Mouse (Mus musculus) hindbrain, embryonic 13.5 days (tissue): Measurements from ENCODE around the gene Sh3d19. TPM values are rescaled to one million over a fixed set of nuclear protein-coding genes. Genes with fewer than 3 reads are reported as not detected.

Experiments
- ATAC-seq: fragments of 200-750 bp; cut with Nextera tagmentation; 2 replicates; pipeline ENCODE4 v1.8.0; 2017; ENCODE audit warnings: moderate TSS enrichment; ENCODE audit not compliant: low FRiP score
- H3K27ac ChIP-seq: fragments of 300-500 bp; sonication (generic); 2 replicates; pipeline ENCODE4 v1.5.1; 2015; ENCODE audit warnings: inconsistent platforms, mild to moderate bottlenecking, moderate library complexity
- H3K27me3 ChIP-seq: fragments of 300-500 bp; sonication (generic); 2 replicates; pipeline ENCODE4 v1.6.1; 2015; ENCODE audit warnings: mild to moderate bottlenecking, inconsistent platforms
- H3K36me3 ChIP-seq: fragments of 300-500 bp; sonication (generic); 2 replicates; pipeline ENCODE4 v1.6.1; 2015; ENCODE audit warnings: mild to moderate bottlenecking, inconsistent platforms
- H3K4me1 ChIP-seq: fragments of 300-500 bp; sonication (generic); replicated peaks from 2 replicates; pipeline ENCODE4 v1.6.1; 2015; ENCODE audit warnings: inconsistent platforms
- H3K4me2 ChIP-seq: fragments of 300-500 bp; sonication (generic); 2 replicates; pipeline ENCODE4 v1.6.1; 2015; ENCODE audit warnings: inconsistent platforms, mild to moderate bottlenecking, moderate library complexity
- H3K4me3 ChIP-seq: fragments of 300-500 bp; sonication (generic); 2 replicates; pipeline ENCODE4 v1.5.1; 2015; ENCODE audit warnings: mild to moderate bottlenecking, inconsistent platforms
- H3K9ac ChIP-seq: fragments of 300-500 bp; sonication (generic); 2 replicates; pipeline ENCODE4 v1.6.1; 2015; ENCODE audit warnings: mild to moderate bottlenecking, inconsistent platforms
- H3K9me3 ChIP-seq: fragments of 300-500 bp; sonication (generic); 2 replicates; pipeline ENCODE4 v1.6.1; 2016; ENCODE audit warnings: inconsistent platforms
- WGBS: fragments of 180-500 bp; shearing (Covaris S2); methylation state at CpG from one replicate; pipeline ENCODE4 v1.1.7; 2015; 5-methylcytosine and 5-hydroxymethylcytosine counted together
- polyA plus RNA-seq: library from polyadenylated mRNA; unstranded; fragments of >200 nt; fragmentation: Nextera tagmentation; extraction: Ambion mirVana; gene quantifications from 2 replicates; pipeline ENCODE4 v1.2.1, GENCODE M21; 2015

Sh3d19 gene
- polyA plus RNA-seq, 1 experiment from 2014 or later: 11.2 TPM

GRCm38 (mm10) chr3:86108576-86108975 is 137.7 kb downstream of the Sh3d19 start:
- no peak overlapping the region for H3K9ac ChIP-seq
- 86% methylated on average over 4 of the region's 4 CpGs for WGBS
- no peak overlapping the region for H3K4me2 ChIP-seq
- no peaks in the 10 kb centered on the region for H3K27me3 ChIP-seq
- H3K9me3 ChIP-seq: no peaks in the 10 kb centered on the region
- H3K4me3 ChIP-seq: no peak overlapping the region
- H3K27ac ChIP-seq: no peak overlapping the region
- H3K4me1 ChIP-seq: 0 out of 2 replicates have a peak, but pooled peaks cover 7% of the 10 kb centered on the region
- no peak for ATAC-seq
- H3K36me3 ChIP-seq: peaks cover 4% of the 10 kb centered on the region; the same call in 1 of the 2 replicates

GRCm38 (mm10) chr3:86109099-86109498 is 138.2 kb downstream of the Sh3d19 start:
- no peaks in the 10 kb centered on the region for H3K9me3 ChIP-seq
- no peak overlapping the region for H3K27ac ChIP-seq
- H3K36me3 ChIP-seq: peaks cover 4% of the 10 kb centered on the region; the same call in 1 of the 2 replicates
- 0 out of 2 replicates have a peak, but pooled peaks cover 7% of the 10 kb centered on the region for H3K4me1 ChIP-seq
- no peaks in the 10 kb centered on the region for H3K27me3 ChIP-seq
- H3K4me2 ChIP-seq: no peak overlapping the region
- H3K4me3 ChIP-seq: no peak overlapping the region
- ATAC-seq: no peak
- WGBS: 96% methylated on average over 7 of the region's 7 CpGs
- no peak overlapping the region for H3K9ac ChIP-seq

GRCm38 (mm10) chr3:86110077-86110476 is 139.2 kb downstream of the Sh3d19 start:
- Histone ChIP-seq H3K4me1 (0 out of 2 replicates have a peak, but pooled peaks cover 7% of the 10 kb centered on the region), H3K9ac (no peak overlapping the region), H3K27ac (no peak overlapping the region), H3K9me3 (no peaks in the 10 kb centered on the region), H3K4me3 (no peak overlapping the region), H3K27me3 (no peaks in the 10 kb centered on the region), H3K4me2 (no peak overlapping the region), H3K36me3 (peaks cover 4% of the 10 kb centered on the region; the same call in 1 of the 2 replicates)
- no peak for ATAC-seq
- WGBS: 26% methylated on average over 10 of the region's 10 CpGs

- 79% methylated on average over 7 of the region's 7 CpGs for WGBS
- Histone ChIP-seq H3K9ac (no peak overlapping the region), H3K4me3 (no peak overlapping the region), H3K27ac (no peak overlapping the region), H3K9me3 (no peaks in the 10 kb centered on the region), H3K36me3 (peaks cover 12% of the 10 kb centered on the region), H3K4me2 (no peak overlapping the region), H3K4me1 (0 out of 2 replicates have a peak, but pooled peaks cover 3% of the 10 kb centered on the region), H3K27me3 (no peaks in the 10 kb centered on the region)
- no peak for ATAC-seq
Observed at GRCm38 (mm10) chr3:86112766-86113165, 141.9 kb downstream of the Sh3d19 start.

- no peak overlapping the region for H3K9ac ChIP-seq
- no peaks in the 10 kb centered on the region for H3K27me3 ChIP-seq
- 70% methylated on average over 12 of the region's 12 CpGs for WGBS
- H3K4me3 ChIP-seq: no peak overlapping the region
- no peak overlapping the region for H3K4me2 ChIP-seq
- peaks cover 12% of the 10 kb centered on the region for H3K36me3 ChIP-seq
- H3K4me1 ChIP-seq: peaks cover 9% of the 10 kb centered on the region; the same call in 1 of the 2 replicates
- peak overlapping the region; percentile 49; the same call in 1 of the 2 replicates for H3K27ac ChIP-seq
- no peaks in the 10 kb centered on the region for H3K9me3 ChIP-seq
- no peak for ATAC-seq
Observed at GRCm38 (mm10) chr3:86114659-86115338, 143.9 kb downstream of the Sh3d19 start.

- no peaks in the 10 kb centered on the region for H3K9me3 ChIP-seq
- no peak overlapping the region for H3K9ac ChIP-seq
- peaks cover 19% of the 10 kb centered on the region for H3K36me3 ChIP-seq
- H3K4me2 ChIP-seq: no peak overlapping the region
- H3K4me3 ChIP-seq: no peak overlapping the region
- H3K27me3 ChIP-seq: no peaks in the 10 kb centered on the region
- H3K4me1 ChIP-seq: peaks cover 9% of the 10 kb centered on the region; the same call in 1 of the 2 replicates
- no peak overlapping the region for H3K27ac ChIP-seq
- no peak for ATAC-seq
- WGBS: 89% methylated on average over 4 of the region's 4 CpGs
Observed at GRCm38 (mm10) chr3:86116951-86117350, 146.0 kb downstream of the Sh3d19 start.

- Histone ChIP-seq H3K4me3 (no peak overlapping the region), H3K4me2 (no peak overlapping the region), H3K27ac (no peak overlapping the region), H3K4me1 (peaks cover 6% of the 10 kb centered on the region; the same call in 1 of the 2 replicates), H3K36me3 (peaks cover 19% of the 10 kb centered on the region), H3K9ac (0 out of 2 replicates have a peak overlapping the region, but pooled peaks have one; percentile 19), H3K27me3 (no peaks in the 10 kb centered on the region), H3K9me3 (no peaks in the 10 kb centered on the region)
- 74% methylated on average over 16 of the region's 16 CpGs for WGBS
- no peak for ATAC-seq
Observed at GRCm38 (mm10) chr3:86119237-86119932, 148.5 kb downstream of the Sh3d19 start.

- ATAC-seq: no peak
- no peaks in the 10 kb centered on the region for H3K27me3 ChIP-seq
Observed at GRCm38 (mm10) chr3:86122156-86122555, 151.2 kb downstream of the Sh3d19 start.

GRCm38 (mm10) chr3:86123251-86123746 is 152.4 kb downstream of the Sh3d19 start:
- 93% methylated on average over 8 of the region's 8 CpGs for WGBS
- no peak for ATAC-seq
- H3K27me3 ChIP-seq: no peaks in the 10 kb centered on the region
- peaks cover 11% of the 10 kb centered on the region for H3K36me3 ChIP-seq
- no peak overlapping the region for H3K4me3 ChIP-seq
- no peak overlapping the region for H3K4me2 ChIP-seq
- H3K27ac ChIP-seq: no peak overlapping the region
- H3K4me1 ChIP-seq: peaks cover 6% of the 10 kb centered on the region; the same call in 1 of the 2 replicates
- no peak overlapping the region for H3K9ac ChIP-seq
- H3K9me3 ChIP-seq: no peaks in the 10 kb centered on the region

More at GRCm38 (mm10) chr3:86122156-86122555, 151.2 kb downstream of the Sh3d19 start:
- Histone ChIP-seq H3K27ac (no peak overlapping the region), H3K9ac (no peak overlapping the region), H3K36me3 (peaks cover 11% of the 10 kb centered on the region), H3K4me3 (no peak overlapping the region), H3K4me2 (no peak overlapping the region), H3K4me1 (peaks cover 6% of the 10 kb centered on the region; the same call in 1 of the 2 replicates), H3K9me3 (no peaks in the 10 kb centered on the region)

- Histone ChIP-seq H3K27ac (no peak overlapping the region), H3K4me3 (no peak overlapping the region), H3K9ac (no peak overlapping the region), H3K27me3 (no peaks in the 10 kb centered on the region), H3K9me3 (no peaks in the 10 kb centered on the region), H3K4me1 (no peaks in the 10 kb centered on the region), H3K36me3 (peaks cover 4% of the 10 kb centered on the region; the same call in 1 of the 2 replicates), H3K4me2 (no peak overlapping the region)
- WGBS: 16% methylated on average over 6 of the region's 6 CpGs
- ATAC-seq: no peak; the same call in 1 of the 2 replicates
Observed at GRCm38 (mm10) chr3:86129757-86130156, 158.8 kb downstream of the Sh3d19 start.

GRCm38 (mm10) chr3:86134939-86135638 is 164.2 kb downstream of the Sh3d19 start:
- no peak overlapping the region for H3K9ac ChIP-seq
- H3K27ac ChIP-seq: no peak overlapping the region
- no peaks in the 10 kb centered on the region for H3K27me3 ChIP-seq
- WGBS: 94% methylated on average over 6 of the region's 6 CpGs
- H3K4me2 ChIP-seq: no peak overlapping the region
- peaks cover 57% of the 10 kb centered on the region for H3K36me3 ChIP-seq
- no peak overlapping the region for H3K4me3 ChIP-seq
- no peaks in the 10 kb centered on the region for H3K4me1 ChIP-seq
- H3K9me3 ChIP-seq: no peaks in the 10 kb centered on the region
- no peak for ATAC-seq
